ENCODE assay signal across 29 mouse cellular contexts in genomic region chr14:28431703-28432309, GRCm38 (mm10).
DNase-seq lines count a peak whose midpoint lies in the region; ATAC-seq and TF ChIP-seq lines count a peak whose summit lies in the region.
"Had no signal": no experiment of that assay in that cellular context is flagged by ENCODE, and none has a peak within 500 bp of the region (broad histone marks: within the 10 kb centered on the region; RNA-seq: fewer than 3 reads in every experiment).

No protein-coding gene starts in this region.

- H3K36me3 ChIP-seq in kidney, adult 2 months (ENCODE audit: control insufficient read depth, insufficient read depth, low read length), result no peaks in the 10 kb centered on the region
- H3K36me3 ChIP-seq in lung, embryonic 14.5 days (ENCODE audit: insufficient read depth), result no peaks in the 10 kb centered on the region
- H3K36me3 ChIP-seq in embryonic facial prominence, embryonic 15.5 days, result no peaks in the 10 kb centered on the region
- H3K36me3 ChIP-seq: forebrain, embryonic 12.5 days; forebrain, embryonic 15.5 days; G1E; heart, embryonic 10.5 days; heart, embryonic 13.5 days had no signal

- H3K9me3 ChIP-seq in lung, embryonic 14.5 days (ENCODE audit: low read depth, low read length), result no peaks in the 10 kb centered on the region
- H3K9me3 ChIP-seq in embryonic facial prominence, embryonic 15.5 days (replicated peaks), result no peaks in the 10 kb centered on the region
- H3K9me3 ChIP-seq: forebrain, embryonic 12.5 days; forebrain, embryonic 15.5 days; heart, embryonic 10.5 days; heart, embryonic 13.5 days had no signal

- no peak for TF ChIP-seq CTCF in kidney, adult 2 months (conservative IDR thresholded peaks at IDR 0.05; ENCODE audit: insufficient read depth, insufficient read length, low read depth, low read length)
- no peak for TF ChIP-seq CTCF in lung, embryonic 14.5 days (IDR thresholded peaks at IDR 0.05; ENCODE audit: low read depth)

- 74% methylated on average over 7 of the region's 7 CpGs for WGBS in kidney, adult 2 months
- 52% methylated on average over 7 of the region's 7 CpGs for WGBS in lung, embryonic 14.5 days
- 52% methylated on average over 7 of the region's 7 CpGs for WGBS in embryonic facial prominence, embryonic 15.5 days

- no peak overlapping the region for H3K27ac ChIP-seq in kidney, adult 2 months (ENCODE audit: insufficient read depth, low read depth, low read length)
- no peak overlapping the region for H3K27ac ChIP-seq in lung, embryonic 14.5 days (ENCODE audit: low read depth)
- H3K27ac ChIP-seq in embryonic facial prominence, embryonic 15.5 days (replicated peaks), result no peak overlapping the region
- H3K27ac ChIP-seq: forebrain, embryonic 12.5 days; forebrain, embryonic 15.5 days; heart, adult 2 months; heart, embryonic 10.5 days; heart, embryonic 13.5 days; hindbrain, embryonic 14.5 days; hindbrain, postnatal 0 days had no signal

- no peak overlapping the region for H3K4me3 ChIP-seq in kidney, adult 2 months (ENCODE audit: insufficient read depth, low read depth, low read length)
- H3K4me3 ChIP-seq in lung, embryonic 14.5 days (ENCODE audit: low read depth, low read length), result no peak overlapping the region
- no peak overlapping the region for H3K4me3 ChIP-seq in embryonic facial prominence, embryonic 15.5 days (replicated peaks)
- H3K4me3 ChIP-seq: erythroblast, embryonic 14.5 days; forebrain, embryonic 12.5 days; forebrain, embryonic 15.5 days; heart, adult 2 months; heart, embryonic 10.5 days; heart, embryonic 13.5 days had no signal

- H3K4me1 ChIP-seq in kidney, adult 2 months (ENCODE audit: control insufficient read depth, insufficient read depth, low read length), result no peaks in the 10 kb centered on the region
- no peaks in the 10 kb centered on the region for H3K4me1 ChIP-seq in lung, embryonic 14.5 days (ENCODE audit: insufficient read depth)
- peaks cover 18% of the 10 kb centered on the region for H3K4me1 ChIP-seq in embryonic facial prominence, embryonic 15.5 days
- H3K4me1 ChIP-seq: forebrain, embryonic 12.5 days; forebrain, embryonic 15.5 days; heart, embryonic 10.5 days; heart, embryonic 13.5 days had no signal

- no peak for TF ChIP-seq POLR2A in kidney, adult 2 months (IDR thresholded peaks at IDR 0.05; ENCODE audit: low read depth, low read length)

- no peaks in the 10 kb centered on the region for H3K27me3 ChIP-seq in kidney, adult 2 months (replicated peaks; ENCODE audit: control insufficient read depth, insufficient read depth, low read length)
- H3K27me3 ChIP-seq in lung, embryonic 14.5 days (ENCODE audit: insufficient read depth, low read length), result no peaks in the 10 kb centered on the region
- H3K27me3 ChIP-seq in embryonic facial prominence, embryonic 15.5 days, result no peaks in the 10 kb centered on the region
- H3K27me3 ChIP-seq: CH12.LX; forebrain, embryonic 15.5 days; heart, embryonic 13.5 days; Patski had no signal

- ATAC-seq in lung, embryonic 14.5 days (ENCODE audit: insufficient read depth), result peak; percentile 63; the same call in 1 of the 2 replicates
- ATAC-seq in embryonic facial prominence, embryonic 15.5 days (ENCODE audit: insufficient number of reproducible peaks, low FRiP score, low TSS enrichment, low read depth), result peak; percentile 17; the same call in 1 of the 2 replicates
- ATAC-seq: forebrain, embryonic 15.5 days; hindbrain, postnatal 0 days; Patski had no signal

- no peak overlapping the region for H3K4me2 ChIP-seq in lung, embryonic 14.5 days
- H3K4me2 ChIP-seq in embryonic facial prominence, embryonic 15.5 days (replicated peaks), result no peak overlapping the region
- H3K4me2 ChIP-seq: forebrain, embryonic 12.5 days; forebrain, embryonic 15.5 days; heart, embryonic 13.5 days; hindbrain, embryonic 14.5 days had no signal

- peak; percentile 46 for DNase-seq in kidney, adult 2 months
- no peak for DNase-seq in kidney, adult 18-20 months
- DNase-seq in lung, embryonic 14.5 days, result peak; percentile 52
- DNase-seq in lung, postnatal 36 days, result no peak
- DNase-seq in adipocyte (ENCODE audit: low spot score), result peak; percentile 16
- no peak for DNase-seq in frontal cortex, postnatal 10 days (ENCODE audit: low spot score in 2 of 2)
- DNase-seq: adrenal gland, adult 2 months; adrenal gland, postnatal 14 days; B cell, adult 2 months; cerebellum, adult 11 months; cerebellum, adult 2 months; cerebellum, adult 9-11 months; cerebellum, postnatal 25 days; gastrocnemius, postnatal 10 days; gastrocnemius, postnatal 36 days; heart, adult 2 months; heart, postnatal 14 days; heart, postnatal 4 days had no signal

- no peak overlapping the region for H3K9ac ChIP-seq in lung, embryonic 14.5 days
- no peak overlapping the region for H3K9ac ChIP-seq in embryonic facial prominence, embryonic 15.5 days
- H3K9ac ChIP-seq: forebrain, embryonic 12.5 days; forebrain, embryonic 15.5 days; heart, embryonic 13.5 days; hindbrain, embryonic 14.5 days had no signal

Comparison
In these comparisons a context has a peak if more than half of its experiments do, and no peak if none do; other contexts are left out.
1. DNase-seq: peak in kidney, adult 2 months (single experiment), lung, embryonic 14.5 days (single experiment) and adipocyte (single experiment); none in kidney, adult 18-20 months (single experiment), lung, postnatal 36 days (single experiment) and frontal cortex, postnatal 10 days (0 of 2).